Mouse (Mus musculus): ENCODE measurements around the gene Dpm3. TPM values are rescaled to one million over a fixed set of nuclear protein-coding genes. Genes with fewer than 3 reads are reported as not detected.

Gene Dpm3
- total and polyA plus RNA-seq, 3 experiments: 237 to 271 TPM; not detected in 1

DNA sequence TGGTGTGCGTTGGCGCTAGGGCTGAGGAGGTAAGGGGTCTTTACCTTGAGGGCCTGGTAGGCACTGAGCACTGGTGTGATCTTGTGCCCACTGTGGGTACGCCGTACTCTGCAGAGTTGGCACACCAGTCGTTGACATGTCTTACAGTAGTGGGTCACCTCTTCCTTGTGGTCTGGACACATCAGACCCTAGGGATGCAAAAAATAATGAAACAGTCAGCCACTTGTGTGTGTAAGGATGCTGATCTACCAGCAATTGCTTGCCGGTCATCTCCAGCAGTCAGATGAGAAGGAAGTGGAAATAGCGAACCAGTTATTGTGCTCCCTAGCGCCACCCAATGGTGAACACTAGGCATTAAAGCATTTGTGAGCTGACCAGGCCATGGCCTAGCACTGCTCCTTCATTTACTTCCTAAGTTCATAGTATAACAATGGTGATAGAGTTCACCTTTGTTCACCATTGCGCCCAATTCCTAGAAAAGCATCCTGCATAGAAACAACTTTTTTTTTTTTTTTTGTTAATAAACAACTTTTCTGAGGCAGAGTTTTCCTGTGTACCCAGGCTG lies 16.7 kb upstream of the Dpm3 start:
- peaks cover under 1 to 5% of the 10 kb centered on the region in 2 experiments; a peak in 3 of 4 replicates for H3K36me3 ChIP-seq (ENCODE audit: control insufficient read depth in 1 of 2, insufficient read depth in 2 of 2, low read length in 2 of 2)
- peaks cover 13% of the 10 kb centered on the region for H3K79me2 ChIP-seq (ENCODE audit: control insufficient read depth, insufficient read depth, low read length, poor library complexity)
- H3K4me1 ChIP-seq (ENCODE audit: control insufficient read depth in 1 of 2, insufficient read depth in 2 of 2, low read length in 2 of 2): peaks cover 6 to 7% of the 10 kb centered on the region in 2 experiments; a peak in 3 of 4 replicates
- no peaks in the 10 kb centered on the region for H3K9me3 ChIP-seq (replicated peaks; ENCODE audit: insufficient read depth, low read length)
- H3K4me3 ChIP-seq (ENCODE audit: control insufficient read depth in 1 of 2, insufficient read depth in 1 of 2, low read depth in 2 of 2, low read length in 2 of 2): no peak overlapping the region
- H3K27me3 ChIP-seq (ENCODE audit: control insufficient read depth in 1 of 2, insufficient read depth in 2 of 2, low read length in 2 of 2): no peaks in the 10 kb centered on the region
- no peak overlapping the region for H3K27ac ChIP-seq (ENCODE audit: control insufficient read depth, low read depth, low read length)
- no peak overlapping the region for H3K9ac ChIP-seq (ENCODE audit: control insufficient read depth, low read depth, low read length, poor library complexity, severe bottlenecking)
- DNase-seq (ENCODE audit: low read depth, low spot score): peak; percentile 88
- no peak for TF ChIP-seq UBTF (IDR thresholded peaks at IDR 0.05; ENCODE audit: borderline replicate concordance, insufficient read depth, low read depth, low read length)
- no peak for TF ChIP-seq GATA1 (IDR thresholded peaks at IDR 0.05; ENCODE audit: low read depth, low read length)
- no peak for TF ChIP-seq CHD1 (IDR thresholded peaks at IDR 0.05; ENCODE audit: low read depth, low read length)
- TF ChIP-seq USF1 (IDR thresholded peaks at IDR 0.05; ENCODE audit: low read depth, low read length): no peak
- peak; percentile 61 for TF ChIP-seq RAD21 (IDR thresholded peaks at IDR 0.05; ENCODE audit: low read depth, low read length)
- TF ChIP-seq TBP (IDR thresholded peaks at IDR 0.05; ENCODE audit: low read depth, low read length): no peak
- TF ChIP-seq SIN3A (IDR thresholded peaks at IDR 0.05; ENCODE audit: low read length): peak; percentile 61
- no peak for TF ChIP-seq MYC (IDR thresholded peaks at IDR 0.05; ENCODE audit: low read depth, low read length)
- TF ChIP-seq HCFC1 (IDR thresholded peaks at IDR 0.05; ENCODE audit: low read depth, low read length): 0 out of 2 replicates have a peak, but pooled peaks have one; percentile 21
- no peak for TF ChIP-seq KAT2A (conservative IDR thresholded peaks at IDR 0.05; ENCODE audit: low read depth, low read length)
- TF ChIP-seq CHD2 (IDR thresholded peaks at IDR 0.05; ENCODE audit: low read length): no peak
- peak; percentile 82 for TF ChIP-seq SMC3 (IDR thresholded peaks at IDR 0.05; ENCODE audit: low read depth, low read length)
- peak; percentile 23; the same call in 1 of the 2 replicates for TF ChIP-seq ZNF384 (IDR thresholded peaks at IDR 0.05; ENCODE audit: low read depth, low read length)
- no peak for TF ChIP-seq MYB (IDR thresholded peaks at IDR 0.05; ENCODE audit: low read depth, low read length)
- peak; percentile 28; the same call in 1 of the 2 replicates for TF ChIP-seq MXI1 (IDR thresholded peaks at IDR 0.05; ENCODE audit: low read depth, low read length)
- TF ChIP-seq POLR2AphosphoS5 (IDR thresholded peaks at IDR 0.05; ENCODE audit: borderline replicate concordance, low read depth, low read length): no peak
- no peak for TF ChIP-seq USF2 (IDR thresholded peaks at IDR 0.05; ENCODE audit: borderline replicate concordance in 1 of 2, insufficient read depth in 1 of 2, low read depth in 1 of 2, low read length in 2 of 2)
- TF ChIP-seq GABPA (IDR thresholded peaks at IDR 0.05; ENCODE audit: low read depth, low read length): no peak
- no peak for TF ChIP-seq MAFK (IDR thresholded peaks at IDR 0.05; ENCODE audit: borderline replicate concordance, low read depth, low read length)
- TF ChIP-seq ZC3H11A (IDR thresholded peaks at IDR 0.05; ENCODE audit: low read depth, low read length): peak; percentile 49
- no peak for TF ChIP-seq POLR2AphosphoS2 (IDR thresholded peaks at IDR 0.05; ENCODE audit: low read length)
- no peak for TF ChIP-seq POLR2A (IDR thresholded peaks at IDR 0.05; ENCODE audit: control insufficient read depth in 1 of 2, insufficient read depth in 1 of 2, low read depth in 1 of 2, low read length in 2 of 2, poor library complexity in 1 of 2)
- TF ChIP-seq BHLHE40 (IDR thresholded peaks at IDR 0.05; ENCODE audit: borderline replicate concordance, low read depth, low read length): no peak
- no peak for TF ChIP-seq RCOR1 (IDR thresholded peaks at IDR 0.05; ENCODE audit: low read depth, low read length)
- TF ChIP-seq MAX (IDR thresholded peaks at IDR 0.05; ENCODE audit: low read length): no peak
- no peak for TF ChIP-seq MAZ (IDR thresholded peaks at IDR 0.05; ENCODE audit: low read depth, low read length)
- TF ChIP-seq ZKSCAN1 (IDR thresholded peaks at IDR 0.05; ENCODE audit: low read depth, low read length): no peak
- TF ChIP-seq ETS1 (IDR thresholded peaks at IDR 0.05; ENCODE audit: low read depth, low read length): no peak
- TF ChIP-seq JUND (IDR thresholded peaks at IDR 0.05; ENCODE audit: low read depth, low read length): 0 out of 2 replicates have a peak, but pooled peaks have one; percentile 38
- TF ChIP-seq NRF1 (IDR thresholded peaks at IDR 0.05; ENCODE audit: insufficient read depth, low read depth, low read length, poor library complexity, severe bottlenecking): no peak
- TF ChIP-seq TCF12 (IDR thresholded peaks at IDR 0.05; ENCODE audit: low read depth, low read length): no peak
- 0 out of 2 replicates have a peak, but pooled peaks have one; percentile 58 for TF ChIP-seq ELF1 (IDR thresholded peaks at IDR 0.05; ENCODE audit: low read depth, low read length)
- no peak for TF ChIP-seq MEF2A (IDR thresholded peaks at IDR 0.05; ENCODE audit: extremely low read depth, insufficient replicate concordance, low read depth, low read length, poor library complexity, severe bottlenecking)
- TF ChIP-seq TAL1 (IDR thresholded peaks at IDR 0.05; ENCODE audit: low read length): no peak
- no peak for TF ChIP-seq E2F4 (IDR thresholded peaks at IDR 0.05; ENCODE audit: borderline replicate concordance, low read depth, low read length)
- peak; percentile 76 to 99 (median 94) for TF ChIP-seq CTCF (IDR thresholded peaks at IDR 0.05 in 2 of 3, conservative IDR thresholded peaks at IDR 0.05 in 1 of 3; ENCODE audit: control insufficient read depth in 1 of 3, insufficient read depth in 1 of 3, low read depth in 2 of 3, low read length in 3 of 3, poor library complexity in 1 of 3, severe bottlenecking in 1 of 3)
- TF ChIP-seq EP300 (IDR thresholded peaks at IDR 0.05; ENCODE audit: low read depth in 1 of 2, low read length in 2 of 2): no peak

Measured in MEL (cell line).